Mouse (Mus musculus) lung, adult 2 months (tissue): Measurements from ENCODE around the gene Mis18bp1.

ENCODE experiments used
- CTCF ChIP-seq: fragments of 200-500 bp; IDR thresholded peaks from 2 replicates; pipeline ENCODE4 v1.5.1; 2011; ENCODE audit warnings: mild to moderate bottlenecking, low read length, control low read depth; ENCODE audit not compliant: insufficient read depth
- POLR2A ChIP-seq: fragments of 200-500 bp; IDR thresholded peaks from 2 replicates; pipeline ENCODE4 v1.6.1; 2011; ENCODE audit warnings: low read depth, mild to moderate bottlenecking, control low read depth, low read length, borderline replicate concordance; ENCODE audit errors: extremely low read depth

- no peak for TF ChIP-seq CTCF
- TF ChIP-seq POLR2A: no peak
These were observed 16.8 kb upstream of the Mis18bp1 start for GRCm38 (mm10) chr12:65189213-65189612.
